Mouse (Mus musculus) kidney, postnatal 0 days (tissue): ENCODE results near the gene Rims4. TPM values are rescaled to one million over a fixed set of nuclear protein-coding genes. Genes with fewer than 3 reads are reported as not detected.

Experiments
- ATAC-seq: fragments of 200-750 bp; cut with Nextera tagmentation; replicated peaks from 2 replicates; pipeline ENCODE4 v1.8.0; 2017; ENCODE audit warnings: low read depth, moderate number of reproducible peaks, moderate TSS enrichment, moderate library complexity; ENCODE audit not compliant: low FRiP score
- DNase-seq: peaks from one replicate; pipeline ENCODE4 v3.0.0-alpha.2; 2016; ENCODE audit warnings: low spot score
- H3K27ac ChIP-seq: fragments of 300-500 bp; sonication (generic); 2 replicates; pipeline ENCODE4 v1.5.1; 2014; ENCODE audit warnings: mild to moderate bottlenecking
- H3K27me3 ChIP-seq: fragments of 300-500 bp; sonication (generic); 2 replicates; pipeline ENCODE4 v1.6.1; 2014; ENCODE audit warnings: low read length, mixed read lengths; ENCODE audit not compliant: insufficient read depth
- H3K36me3 ChIP-seq: fragments of 300-500 bp; sonication (generic); 2 replicates; pipeline ENCODE4 v1.6.1; 2014; ENCODE audit warnings: low read length, mixed read lengths; ENCODE audit not compliant: insufficient read depth
- H3K4me1 ChIP-seq: fragments of 300-500 bp; sonication (generic); replicated peaks from 2 replicates; pipeline ENCODE4 v1.6.1; 2014; ENCODE audit warnings: antibody characterized with exemption, low read length, mixed read lengths; ENCODE audit not compliant: insufficient read depth
- H3K4me2 ChIP-seq: fragments of 300-500 bp; sonication (generic); 2 replicates; pipeline ENCODE4 v1.6.1; 2014; ENCODE audit warnings: mild to moderate bottlenecking, low read length, moderate library complexity, mixed read lengths
- H3K4me3 ChIP-seq: fragments of 300-500 bp; sonication (generic); replicated peaks from 2 replicates; pipeline ENCODE4 v1.5.1; 2014; ENCODE audit warnings: low read depth, low read length
- H3K9ac ChIP-seq: fragments of 300-500 bp; sonication (generic); 2 replicates; pipeline ENCODE4 v1.6.1; 2014; ENCODE audit warnings: low read depth, low read length
- H3K9me3 ChIP-seq: fragments of 300-500 bp; sonication (generic); replicated peaks from 2 replicates; pipeline ENCODE4 v1.6.1; 2016; ENCODE audit warnings: low read length, inconsistent platforms, mixed read lengths
- CTCF ChIP-seq: IDR thresholded peaks from 2 replicates; pipeline ENCODE4 v1.5.1; 2016; ENCODE audit warnings: antibody characterized with exemption, low read depth, mild to moderate bottlenecking, moderate library complexity
- WGBS: fragments of 180-500 bp; shearing (Covaris S2); extraction: QIAGEN DNeasy Blood & Tissue Kit; methylation state at CpG from one replicate; pipeline ENCODE4 v1.1.7; 2014; 5-methylcytosine and 5-hydroxymethylcytosine counted together
- polyA plus RNA-seq: library from polyadenylated mRNA; unstranded; fragments of >200 nt; fragmentation: Nextera tagmentation; extraction: Ambion mirVana; gene quantifications from 2 replicates; pipeline ENCODE4 v1.2.1, GENCODE M21; 2015

Gene Rims4
- polyA plus RNA-seq, 1 experiment from 2014 or later = 0.33 TPM

DNA sequence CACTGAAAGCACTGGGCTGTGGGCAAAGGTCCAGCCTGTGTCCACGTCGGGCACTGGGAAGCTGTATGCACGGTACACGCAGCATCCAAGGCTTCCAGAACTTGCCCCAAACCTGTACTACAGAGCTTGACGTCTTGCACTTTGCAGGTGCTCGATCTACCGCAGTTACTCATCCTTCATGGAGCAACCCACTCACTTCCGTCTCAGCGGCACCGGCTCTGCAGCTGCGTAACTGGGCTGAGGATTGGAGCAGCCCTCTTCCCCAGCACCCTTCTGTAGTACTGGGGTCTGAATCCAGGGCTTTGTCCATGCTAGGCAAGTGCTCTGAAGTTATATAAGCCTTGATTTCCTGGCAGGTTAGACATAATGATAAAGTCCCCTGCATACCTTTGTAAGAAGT is 27.2 kb downstream of the Rims4 start:
- Histone ChIP-seq H3K4me1 (no peaks in the 10 kb centered on the region), H3K4me3 (no peak overlapping the region), H3K4me2 (no peak overlapping the region), H3K36me3 (no peaks in the 10 kb centered on the region), H3K9ac (no peak overlapping the region), H3K27ac (no peak overlapping the region), H3K9me3 (no peaks in the 10 kb centered on the region), H3K27me3 (no peaks in the 10 kb centered on the region)
- WGBS = 90% methylated on average over 11 of the region's 11 CpGs
- DNase-seq (no peak), ATAC-seq (no peak)
- TF ChIP-seq CTCF = no peak

DNA sequence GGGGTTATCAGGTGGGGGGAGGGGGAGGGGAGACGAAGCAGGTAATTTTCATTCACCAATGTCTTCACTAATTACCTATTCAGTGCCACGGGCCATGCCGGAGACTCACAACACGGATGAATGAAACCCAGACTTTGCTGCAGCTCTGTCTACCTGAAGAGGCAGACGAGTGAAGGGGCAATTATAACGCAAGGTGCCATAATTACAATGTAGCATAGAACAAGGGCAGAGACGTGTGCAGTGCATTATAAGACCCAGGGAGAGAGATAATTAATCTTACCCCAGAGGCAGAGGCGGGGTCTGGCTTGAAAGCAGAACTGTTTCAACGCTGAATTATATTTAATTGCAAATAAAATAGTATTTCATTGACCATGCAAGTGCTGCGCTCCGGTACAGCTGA is 27.9 kb downstream of the Rims4 start:
- Histone ChIP-seq H3K36me3 (no peaks in the 10 kb centered on the region), H3K4me3 (no peak overlapping the region), H3K9me3 (no peaks in the 10 kb centered on the region), H3K27me3 (no peaks in the 10 kb centered on the region), H3K27ac (no peak overlapping the region), H3K4me2 (no peak overlapping the region), H3K9ac (no peak overlapping the region), H3K4me1 (no peaks in the 10 kb centered on the region)
- no peak for DNase-seq
- WGBS = 63% methylated on average over 11 of the region's 11 CpGs
- ATAC-seq = no peak
- no peak for TF ChIP-seq CTCF

DNA sequence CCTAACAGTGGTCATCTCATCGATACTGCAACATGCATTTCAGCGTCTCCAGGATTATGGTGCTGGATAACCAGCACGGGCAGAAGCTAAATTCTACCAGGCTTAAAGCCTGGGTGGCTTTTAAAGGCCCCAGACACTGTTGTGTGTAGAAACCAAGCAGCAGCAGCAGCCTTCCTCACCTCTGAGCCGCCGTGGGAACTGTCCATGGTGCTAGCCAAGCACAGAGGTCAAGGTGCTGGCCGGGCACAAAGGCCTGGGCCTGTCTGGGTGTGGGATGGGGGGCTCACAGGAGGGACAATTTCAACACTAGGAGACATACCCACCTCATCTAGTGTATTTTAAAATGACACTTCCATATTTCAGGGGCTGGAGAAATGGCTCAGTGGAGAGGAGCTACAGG is 29.1 kb downstream of the Rims4 start:
- Histone ChIP-seq H3K27me3 (no peaks in the 10 kb centered on the region), H3K9ac (no peak overlapping the region), H3K36me3 (no peaks in the 10 kb centered on the region), H3K4me3 (no peak overlapping the region), H3K4me2 (no peak overlapping the region), H3K27ac (no peak overlapping the region), H3K9me3 (no peaks in the 10 kb centered on the region), H3K4me1 (no peaks in the 10 kb centered on the region)
- no peak for TF ChIP-seq CTCF
- DNase-seq (peak; percentile 50), ATAC-seq (no peak)
- 25% methylated on average over 6 of the region's 6 CpGs for WGBS

- no peaks in the 10 kb centered on the region for H3K9me3 ChIP-seq
These were observed 35.4 kb downstream of the Rims4 start for GRCm38 (mm10) chr2:163882859-163883652.

DNA sequence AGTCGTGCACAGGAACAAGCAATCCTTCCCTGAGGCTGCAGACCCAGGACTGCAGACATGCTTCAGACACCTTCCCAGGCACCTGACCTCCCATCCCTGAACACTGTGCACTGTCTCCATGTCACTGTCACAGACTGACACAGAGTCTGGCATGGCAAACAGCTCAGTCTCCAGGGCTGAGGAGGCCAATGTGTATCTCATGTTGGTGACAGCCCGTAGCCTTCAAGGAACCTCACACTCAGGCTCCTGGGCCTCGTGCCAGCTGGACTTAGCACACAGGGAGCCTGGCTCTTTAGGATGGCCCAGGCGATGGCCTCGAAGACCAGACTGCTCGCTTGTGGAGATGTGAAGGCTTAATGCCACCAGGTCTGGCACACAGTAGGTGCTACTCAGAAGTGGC is 37.6 kb downstream of the Rims4 start:
- no peaks in the 10 kb centered on the region for H3K9me3 ChIP-seq
- ATAC-seq = no peak
- no peaks in the 10 kb centered on the region for H3K36me3 ChIP-seq
- H3K4me3 ChIP-seq = no peak overlapping the region
- H3K9ac ChIP-seq = no peak overlapping the region
- no peak for DNase-seq
- H3K4me1 ChIP-seq = no peaks in the 10 kb centered on the region
- 82% methylated on average over 6 of the region's 6 CpGs for WGBS
- no peak overlapping the region for H3K27ac ChIP-seq
- TF ChIP-seq CTCF = no peak
- no peak overlapping the region for H3K4me2 ChIP-seq
- H3K27me3 ChIP-seq = no peaks in the 10 kb centered on the region

More at GRCm38 (mm10) chr2:163882859-163883652, 35.4 kb downstream of the Rims4 start:
- Histone ChIP-seq H3K4me3 (no peak overlapping the region), H3K27ac (no peak overlapping the region), H3K36me3 (no peaks in the 10 kb centered on the region), H3K4me1 (no peaks in the 10 kb centered on the region), H3K9ac (no peak overlapping the region), H3K27me3 (no peaks in the 10 kb centered on the region), H3K4me2 (no peak overlapping the region)
- TF ChIP-seq CTCF = no peak
- DNase-seq = no peak
- ATAC-seq = no peak
- 67% methylated on average over 17 of the region's 17 CpGs for WGBS

DNA sequence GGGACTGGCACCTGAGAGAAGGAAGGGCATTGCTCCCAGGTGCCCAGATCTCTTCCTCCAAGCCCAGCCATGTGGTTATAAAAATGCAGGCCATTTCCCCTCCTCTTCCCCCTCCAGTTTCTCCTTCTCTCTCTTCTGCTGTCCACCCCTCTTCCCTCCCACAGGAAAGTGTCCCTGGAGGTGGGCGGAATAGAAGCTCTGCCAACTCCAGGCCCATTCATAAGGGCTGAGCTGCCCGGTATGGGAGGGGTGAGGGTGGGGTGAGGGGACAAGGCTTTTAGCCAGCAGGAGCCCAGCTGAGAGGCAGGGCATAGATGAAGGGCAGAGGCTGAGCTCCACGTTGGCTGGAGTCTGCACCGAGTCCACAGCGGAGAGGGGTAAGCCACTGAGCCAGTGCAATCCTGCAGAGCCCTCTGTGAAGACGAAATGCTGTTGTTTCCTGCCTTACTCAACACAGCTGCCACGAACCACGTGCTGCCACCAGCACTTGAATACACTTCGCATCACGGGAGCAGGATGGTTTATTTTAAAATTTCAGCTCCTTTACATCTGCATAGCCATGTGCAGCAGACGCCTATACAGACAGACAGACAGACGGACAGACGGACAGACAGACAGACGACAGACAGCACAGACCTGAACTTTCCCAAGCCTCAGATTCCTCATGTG is 41.5 kb downstream of the Rims4 start:
- ATAC-seq (no peak), DNase-seq (no peak)
- H3K4me3 ChIP-seq = no peak overlapping the region
- H3K36me3 ChIP-seq = no peaks in the 10 kb centered on the region
- no peak overlapping the region for H3K27ac ChIP-seq
- H3K9me3 ChIP-seq = no peaks in the 10 kb centered on the region
- WGBS = 75% methylated on average over 14 of the region's 14 CpGs
- no peaks in the 10 kb centered on the region for H3K4me1 ChIP-seq
- no peak for TF ChIP-seq CTCF
- no peaks in the 10 kb centered on the region; the same call in 1 of the 2 replicates for H3K27me3 ChIP-seq
- H3K4me2 ChIP-seq = no peak overlapping the region
- H3K9ac ChIP-seq = no peak overlapping the region
